Mouse (Mus musculus) liver, embryonic 14 days (tissue): ENCODE data around the gene Fbxo45. TPM values are rescaled to one million over a fixed set of nuclear protein-coding genes. Genes with fewer than 3 reads are reported as not detected.

Experiments used
- polyA plus RNA-seq: library from polyadenylated mRNA; depleted of rRNA; stranded (reverse); fragments of >200 nt; gene quantifications from 2 replicates; pipeline ENCODE4 v1.2.3, GENCODE M21; 2012; rRNA removed

The Fbxo45 gene
- 4.2 and 5.1 TPM in 2 replicates for polyA plus RNA-seq

GRCm38 (mm10) chr16:32246952-32247370, at the start of gene Fbxo45, which contains the start of gene Wdr53:
TSS of gene Fbxo45 (minus strand) at chr16:32247158.
TSS of gene Wdr53 (plus strand) at chr16:32247227.

GRCm38 (mm10) chr16:32277308-32278256, 30.6 kb upstream of the Fbxo45 start, which contains the start of gene Rnf168:
TSS of gene Rnf168 (plus strand) at chr16:32277459.

GRCm38 (mm10) chr16:32271291-32271690, 24.3 kb upstream of the Fbxo45 start, which contains the start of gene Smco1:
TSS of gene Smco1 (plus strand) at chr16:32271468.

Other genes starting within 250 kb of the Fbxo45 start
- 4.5 and 5.6 TPM in 2 replicates for gene Senp5, start 243.9 kb downstream of the Fbxo45 start, polyA plus RNA-seq
- gene Pak2, start 167.8 kb downstream of the Fbxo45 start, polyA plus RNA-seq = 6.7 and 8.3 TPM in 2 replicates
- gene Pigx, start 147.4 kb downstream of the Fbxo45 start, polyA plus RNA-seq = 13.0 and 14.9 TPM in 2 replicates
- 2.6 and 2.7 TPM in 2 replicates for gene Cep19, start 147.4 kb downstream of the Fbxo45 start, polyA plus RNA-seq
- gene Nrros, start 81.6 kb downstream of the Fbxo45 start, polyA plus RNA-seq = 9.5 and 13.9 TPM in 2 replicates
- 0.89 and 1.1 TPM in 2 replicates for gene Bex6, start 67.3 kb downstream of the Fbxo45 start, polyA plus RNA-seq
- gene Wdr53, start 69 bp upstream of the Fbxo45 start, polyA plus RNA-seq = 8.9 and 9.0 TPM in 2 replicates
- not detected in 2 replicates for gene Smco1, start 24.3 kb upstream of the Fbxo45 start, polyA plus RNA-seq
- gene Rnf168, start 30.3 kb upstream of the Fbxo45 start, polyA plus RNA-seq = 6.9 and 7.9 TPM in 2 replicates
- 5.0 and 5.1 TPM in 2 replicates for gene Ubxn7, start 85.1 kb upstream of the Fbxo45 start, polyA plus RNA-seq
- gene Tm4sf19, start 153.3 kb upstream of the Fbxo45 start, polyA plus RNA-seq = 0.05 and 0.06 TPM in 2 replicates
- gene Tctex1d2, start 172.5 kb upstream of the Fbxo45 start, polyA plus RNA-seq = 3.0 and 3.1 TPM in 2 replicates
- gene Pcyt1a, start 183.8 kb upstream of the Fbxo45 start, polyA plus RNA-seq = 15.8 and 17.9 TPM in 2 replicates
- gene Slc51a, start 240.7 kb upstream of the Fbxo45 start, polyA plus RNA-seq = 0.14 and 0.17 TPM in 2 replicates
- 0.01 TPM in 1 of 2 replicates, not detected in the other for gene Zdhhc19, start 249.1 kb upstream of the Fbxo45 start, polyA plus RNA-seq